Comparison of ENCODE assay signal across 12 mouse cellular contexts in genomic region chr10:24296608-24297007, GRCm38 (mm10).
"Had no signal": no experiment of that assay in that cellular context is flagged by ENCODE, and none has a peak within 500 bp of the region (broad histone marks: within the 10 kb centered on the region; RNA-seq: fewer than 3 reads in every experiment).

No protein-coding gene starts in this region.

- H3K27me3 ChIP-seq: liver, embryonic 12.5 days; lung, embryonic 15.5 days; midbrain, embryonic 12.5 days; neural tube, embryonic 13.5 days; stomach, embryonic 15.5 days had no signal

- H3K4me3 ChIP-seq: liver, embryonic 12.5 days; lung, embryonic 15.5 days; midbrain, embryonic 12.5 days; neural tube, embryonic 13.5 days; stomach, embryonic 15.5 days had no signal

- DNase-seq: kidney, postnatal 10 days; retina, postnatal 1 day; right cerebral cortex, postnatal 4 days; spleen, adult 18-20 months; thymus, adult 2 months; thymus, postnatal 25 days had no signal

- H3K9ac ChIP-seq: liver, embryonic 12.5 days; lung, embryonic 15.5 days; midbrain, embryonic 12.5 days; neural tube, embryonic 13.5 days; stomach, embryonic 15.5 days had no signal

- H3K27ac ChIP-seq: liver, embryonic 12.5 days; lung, embryonic 15.5 days; midbrain, embryonic 12.5 days; neural tube, embryonic 13.5 days; stomach, embryonic 15.5 days had no signal

- H3K9me3 ChIP-seq: liver, embryonic 12.5 days; lung, embryonic 15.5 days; midbrain, embryonic 12.5 days; neural tube, embryonic 13.5 days; stomach, embryonic 15.5 days had no signal

- H3K4me2 ChIP-seq: liver, embryonic 12.5 days; lung, embryonic 15.5 days; midbrain, embryonic 12.5 days; neural tube, embryonic 13.5 days; stomach, embryonic 15.5 days had no signal

- H3K36me3 ChIP-seq: liver, embryonic 12.5 days; lung, embryonic 15.5 days; midbrain, embryonic 12.5 days; neural tube, embryonic 13.5 days; stomach, embryonic 15.5 days had no signal

- H3K4me1 ChIP-seq: liver, embryonic 12.5 days; lung, embryonic 15.5 days; midbrain, embryonic 12.5 days; stomach, embryonic 15.5 days had no signal

- ATAC-seq: liver, embryonic 12.5 days; midbrain, embryonic 16.5 days had no signal
